Mouse (Mus musculus) lung, postnatal 0 days (tissue): ENCODE data around the gene Capn5. TPM values are rescaled to one million over a fixed set of nuclear protein-coding genes. Genes with fewer than 3 reads are reported as not detected.

Experiments used
- ATAC-seq: fragments of 200-750 bp; cut with Nextera tagmentation; 2 replicates; pipeline ENCODE4 v1.8.0; 2017; ENCODE audit warnings: moderate library complexity
- DNase-seq: peaks from one replicate; pipeline ENCODE4 v3.0.0-alpha.2; 2016; ENCODE audit warnings: low spot score
- H3K27ac ChIP-seq: fragments of 300-500 bp; sonication (generic); 2 replicates; pipeline ENCODE4 v1.5.1; 2014; ENCODE audit warnings: antibody characterized with exemption, mild to moderate bottlenecking, low read length, mixed read lengths
- H3K27me3 ChIP-seq: fragments of 300-500 bp; sonication (generic); replicated peaks from 2 replicates; pipeline ENCODE4 v1.6.1; 2014; ENCODE audit warnings: low read length, mixed read lengths; ENCODE audit not compliant: insufficient read depth
- H3K36me3 ChIP-seq: fragments of 300-500 bp; sonication (generic); 2 replicates; pipeline ENCODE4 v1.6.1; 2014; ENCODE audit warnings: low read length, mixed read lengths; ENCODE audit not compliant: insufficient read depth
- H3K4me1 ChIP-seq: fragments of 300-500 bp; sonication (generic); 2 replicates; pipeline ENCODE4 v1.6.1; 2014; ENCODE audit warnings: antibody characterized with exemption, low read depth, low read length, mixed read lengths; ENCODE audit not compliant: insufficient read depth
- H3K4me2 ChIP-seq: fragments of 300-500 bp; sonication (generic); replicated peaks from 2 replicates; pipeline ENCODE4 v1.6.1; 2014; ENCODE audit warnings: low read depth, mild to moderate bottlenecking, low read length, moderate library complexity, mixed read lengths
- H3K4me3 ChIP-seq: fragments of 300-500 bp; sonication (generic); 2 replicates; pipeline ENCODE4 v1.5.1; 2014; ENCODE audit warnings: low read depth, low read length
- H3K9ac ChIP-seq: fragments of 300-500 bp; sonication (generic); replicated peaks from 2 replicates; pipeline ENCODE4 v1.6.1; 2014; ENCODE audit warnings: low read depth, mild to moderate bottlenecking
- H3K9me3 ChIP-seq: fragments of 300-500 bp; sonication (generic); 2 replicates; pipeline ENCODE4 v1.6.1; 2016; ENCODE audit warnings: low read length, mixed read lengths
- CTCF ChIP-seq: IDR thresholded peaks from 2 replicates; pipeline ENCODE4 v1.5.1; 2016; ENCODE audit warnings: antibody characterized with exemption, mild to moderate bottlenecking
- EP300 ChIP-seq: IDR thresholded peaks from 2 replicates; pipeline ENCODE4 v1.6.1; 2016; ENCODE audit warnings: antibody characterized with exemption, mild to moderate bottlenecking, control low read depth
- WGBS: fragments of 180-500 bp; shearing (Covaris S2); extraction: QIAGEN DNeasy Blood & Tissue Kit; methylation state at CpG from one replicate; pipeline ENCODE4 v1.1.7; 2014; 5-methylcytosine and 5-hydroxymethylcytosine counted together
- polyA plus RNA-seq: library from polyadenylated mRNA; unstranded; fragments of >200 nt; fragmentation: Nextera tagmentation; extraction: Ambion mirVana; gene quantifications from 2 replicates; pipeline ENCODE4 v1.2.1, GENCODE M21; 2015

Capn5 gene
- polyA plus RNA-seq, 1 experiment from 2014 or later, result 5.2 TPM

GRCm38 (mm10) chr7:98172661-98173060 is 5.4 kb downstream of the Capn5 start:
- no peaks in the 10 kb centered on the region for H3K9me3 ChIP-seq
- H3K4me2 ChIP-seq, result no peak overlapping the region
- no peaks in the 10 kb centered on the region for H3K27me3 ChIP-seq
- no peak for ATAC-seq
- H3K4me3 ChIP-seq, result no peak overlapping the region
- WGBS, result 72% methylated on average over 8 of the region's 8 CpGs
- DNase-seq, result no peak
- TF ChIP-seq CTCF (no peak), EP300 (no peak)
- H3K9ac ChIP-seq, result no peak overlapping the region
- H3K27ac ChIP-seq, result 0 out of 2 replicates have a peak overlapping the region, but pooled peaks have one; percentile 43
- H3K4me1 ChIP-seq, result peaks cover 5% of the 10 kb centered on the region
- H3K36me3 ChIP-seq, result no peaks in the 10 kb centered on the region

GRCm38 (mm10) chr7:98171141-98172073 is 6.7 kb downstream of the Capn5 start:
- Histone ChIP-seq H3K9me3 (no peaks in the 10 kb centered on the region), H3K27me3 (no peaks in the 10 kb centered on the region), H3K4me1 (no peaks in the 10 kb centered on the region), H3K36me3 (no peaks in the 10 kb centered on the region), H3K27ac (peak overlapping the region; percentile 43), H3K4me2 (no peak overlapping the region), H3K4me3 (no peak overlapping the region), H3K9ac (no peak overlapping the region)
- WGBS, result 43% methylated on average over 6 of the region's 6 CpGs
- ATAC-seq (peak; percentile 87), DNase-seq (peak; percentile 76)
- TF ChIP-seq CTCF (no peak), EP300 (peak; percentile 84)

GRCm38 (mm10) chr7:98164999-98165528 is 13.0 kb downstream of the Capn5 start:
- TF ChIP-seq EP300, result peak; percentile 67; the same call in 1 of the 2 replicates
- TF ChIP-seq CTCF, result peak; percentile 42
- DNase-seq (peak; percentile 64), ATAC-seq (peak; percentile 82)
- H3K4me1 ChIP-seq, result peaks cover 30% of the 10 kb centered on the region
- WGBS, result 23% methylated on average over 10 of the region's 10 CpGs
- no peaks in the 10 kb centered on the region for H3K27me3 ChIP-seq
- H3K36me3 ChIP-seq, result no peaks in the 10 kb centered on the region
- H3K4me3 ChIP-seq, result no peak overlapping the region
- H3K4me2 ChIP-seq, result no peak overlapping the region
- 0 out of 2 replicates have a peak overlapping the region, but pooled peaks have one; percentile 8 for H3K9ac ChIP-seq
- H3K9me3 ChIP-seq, result no peaks in the 10 kb centered on the region
- peak overlapping the region; percentile 77 for H3K27ac ChIP-seq

- DNase-seq, result no peak
- H3K4me2 ChIP-seq, result no peak overlapping the region
- H3K9me3 ChIP-seq, result no peaks in the 10 kb centered on the region
- H3K9ac ChIP-seq, result no peak overlapping the region
- ATAC-seq, result no peak
- TF ChIP-seq EP300 (no peak), CTCF (no peak)
- WGBS, result 67% methylated on average over 9 of the region's 9 CpGs
- H3K4me1 ChIP-seq, result peaks cover 30% of the 10 kb centered on the region
- peak overlapping the region; percentile 77 for H3K27ac ChIP-seq
- no peak overlapping the region for H3K4me3 ChIP-seq
- H3K36me3 ChIP-seq, result no peaks in the 10 kb centered on the region
- no peaks in the 10 kb centered on the region for H3K27me3 ChIP-seq
Observed at GRCm38 (mm10) chr7:98164382-98164998, 13.6 kb downstream of the Capn5 start.

GRCm38 (mm10) chr7:98163700-98164099 is 14.4 kb downstream of the Capn5 start:
- H3K27me3 ChIP-seq, result no peaks in the 10 kb centered on the region
- no peaks in the 10 kb centered on the region for H3K36me3 ChIP-seq
- no peak overlapping the region for H3K4me3 ChIP-seq
- 37% methylated on average over 3 of the region's 3 CpGs for WGBS
- no peaks in the 10 kb centered on the region for H3K9me3 ChIP-seq
- H3K9ac ChIP-seq, result no peak overlapping the region
- TF ChIP-seq CTCF (no peak), EP300 (no peak)
- peaks cover 35% of the 10 kb centered on the region for H3K4me1 ChIP-seq
- no peak for DNase-seq
- no peak overlapping the region for H3K4me2 ChIP-seq
- no peak overlapping the region for H3K27ac ChIP-seq
- no peak for ATAC-seq

- no peak overlapping the region for H3K9ac ChIP-seq
- peak; percentile 31 for DNase-seq
- no peak overlapping the region for H3K27ac ChIP-seq
- 63% methylated on average over 6 of the region's 6 CpGs for WGBS
- no peaks in the 10 kb centered on the region for H3K36me3 ChIP-seq
- H3K4me3 ChIP-seq, result no peak overlapping the region
- peaks cover 35% of the 10 kb centered on the region for H3K4me1 ChIP-seq
- no peaks in the 10 kb centered on the region for H3K9me3 ChIP-seq
- TF ChIP-seq EP300 (no peak), CTCF (no peak)
- no peak overlapping the region for H3K4me2 ChIP-seq
- no peaks in the 10 kb centered on the region for H3K27me3 ChIP-seq
- no peak for ATAC-seq
Observed at GRCm38 (mm10) chr7:98162239-98162638, 15.8 kb downstream of the Capn5 start.
